Mouse (Mus musculus) macrophage (primary cell): ENCODE results near the gene Cptp. TPM values are rescaled to one million over a fixed set of nuclear protein-coding genes. Genes with fewer than 3 reads are reported as not detected.

Source experiments
- H3K27ac ChIP-seq: fragments of 350-480 bp; formaldehyde crosslinking; 2 replicates; pipeline ENCODE4 v1.9.0; 2021
- H3K36me3 ChIP-seq: fragments of 350-480 bp; formaldehyde crosslinking; 2 replicates; pipeline ENCODE4 v1.9.0; 2021; ENCODE audit errors: inconsistent target
- H3K4me3 ChIP-seq: fragments of 350-480 bp; formaldehyde crosslinking; 2 replicates; pipeline ENCODE4 v1.9.0; 2021; ENCODE audit errors: inconsistent target
- H3K79me2 ChIP-seq: fragments of 350-480 bp; formaldehyde crosslinking; 2 replicates; pipeline ENCODE4 v1.9.0; 2021; ENCODE audit errors: inconsistent target
- WGBS: methylation state at CpG from one replicate; pipeline ENCODE4 v1.1.7; 2026; ENCODE audit warnings: inconsistent platforms; ENCODE audit not compliant: missing documents; 5-methylcytosine and 5-hydroxymethylcytosine counted together
- polyA plus RNA-seq: library from polyadenylated mRNA; stranded (reverse); fragments of 250-400 nt; gene quantifications from 3 replicates; pipeline ENCODE4 v1.2.4, GENCODE M21; 2018; ENCODE audit warnings: inconsistent platforms

Cptp gene
- polyA plus RNA-seq, 1 experiment from 2014 or later = 6.6 TPM

DNA sequence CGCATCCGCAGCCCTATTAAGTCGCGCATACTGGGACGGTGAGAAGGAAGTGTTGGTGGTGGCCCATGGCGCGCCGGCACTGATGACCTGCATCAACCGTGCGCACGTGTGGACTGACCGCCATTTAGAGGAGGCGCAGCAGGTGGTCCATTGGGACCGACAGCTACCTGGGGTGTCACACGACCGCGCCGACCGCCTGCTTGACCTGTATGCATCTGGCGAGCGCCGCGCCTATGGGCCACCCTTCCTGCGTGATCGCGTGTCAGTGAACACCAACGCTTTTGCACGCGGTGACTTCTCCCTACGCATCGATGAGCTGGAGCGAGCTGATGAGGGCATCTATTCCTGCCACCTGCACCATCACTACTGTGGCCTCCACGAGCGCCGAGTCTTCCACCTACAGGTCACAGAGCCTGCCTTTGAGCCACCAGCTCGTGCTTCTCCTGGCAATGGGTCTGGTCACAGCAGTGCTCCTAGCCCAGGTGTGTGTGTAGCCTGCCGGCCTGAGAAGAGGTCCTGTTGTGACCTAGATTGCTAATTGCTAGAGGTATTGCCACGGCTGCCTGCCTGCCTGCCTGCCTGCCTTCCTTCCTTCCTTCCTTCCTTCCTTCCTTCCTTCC is 27.5 kb downstream of the Cptp start:
- no peak overlapping the region for H3K27ac ChIP-seq
- H3K79me2 ChIP-seq = no peaks in the 10 kb centered on the region
- 74% methylated on average over 37 of the region's 38 CpGs for WGBS
- H3K4me3 ChIP-seq = no peak overlapping the region
- H3K36me3 ChIP-seq = no peaks in the 10 kb centered on the region

GRCm38 (mm10) chr4:155841003-155841454 is 28.2 kb downstream of the Cptp start:
- Histone ChIP-seq H3K4me3 (peak overlapping the region; percentile 12; the same call in 1 of the 2 replicates), H3K79me2 (no peaks in the 10 kb centered on the region), H3K27ac (no peak overlapping the region), H3K36me3 (no peaks in the 10 kb centered on the region)
- 3% methylated on average over 21 of the region's 32 CpGs for WGBS

DNA sequence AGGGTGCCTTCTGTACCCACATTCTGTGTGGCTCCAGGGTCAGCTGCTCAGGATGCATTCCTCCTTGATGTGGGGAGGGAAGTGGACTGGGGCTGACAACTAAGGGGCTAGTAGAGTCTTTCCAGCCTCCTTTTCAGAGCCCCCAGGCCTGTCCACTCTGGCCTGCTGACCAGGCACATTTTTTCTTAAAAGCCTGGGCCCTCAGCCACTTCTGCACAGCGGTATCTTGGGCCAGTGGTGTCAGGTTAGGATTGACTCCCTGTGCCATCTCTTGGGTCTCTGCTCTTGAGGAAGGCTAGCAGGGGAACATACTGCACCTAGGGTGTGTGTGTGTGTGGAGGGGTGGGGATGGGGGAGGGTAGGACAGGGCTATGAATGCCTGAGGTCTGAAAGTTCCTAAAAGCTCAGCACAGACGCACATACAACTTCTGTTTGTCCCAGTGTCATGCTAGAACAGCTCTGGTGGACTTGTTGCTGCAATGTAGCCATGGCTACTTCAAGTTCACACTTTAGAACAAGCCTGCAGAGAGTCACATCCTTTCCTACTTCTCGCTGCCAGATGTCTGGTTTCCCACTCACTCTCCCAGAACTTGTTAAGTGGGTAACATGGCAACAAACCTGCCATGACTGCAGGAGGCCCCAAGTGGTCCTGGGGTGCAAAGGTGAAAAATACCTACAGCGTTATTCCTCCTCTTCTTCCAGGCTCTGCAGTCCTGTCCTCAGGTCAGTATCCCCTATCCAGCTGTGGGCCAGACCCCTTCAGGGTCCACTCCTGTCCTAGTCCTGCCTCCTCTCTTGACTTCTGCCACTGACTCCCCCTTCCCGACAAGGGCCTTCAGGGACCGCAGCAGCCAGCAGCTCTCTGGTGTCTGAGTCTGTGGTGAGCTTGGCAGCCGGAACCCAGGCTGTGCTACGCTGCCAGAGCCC is 28.9 kb downstream of the Cptp start:
- peak overlapping the region; percentile 12; the same call in 1 of the 2 replicates for H3K4me3 ChIP-seq
- no peaks in the 10 kb centered on the region for H3K36me3 ChIP-seq
- 34% methylated on average over 8 of the region's 8 CpGs for WGBS
- H3K27ac ChIP-seq = no peak overlapping the region
- no peaks in the 10 kb centered on the region for H3K79me2 ChIP-seq

DNA sequence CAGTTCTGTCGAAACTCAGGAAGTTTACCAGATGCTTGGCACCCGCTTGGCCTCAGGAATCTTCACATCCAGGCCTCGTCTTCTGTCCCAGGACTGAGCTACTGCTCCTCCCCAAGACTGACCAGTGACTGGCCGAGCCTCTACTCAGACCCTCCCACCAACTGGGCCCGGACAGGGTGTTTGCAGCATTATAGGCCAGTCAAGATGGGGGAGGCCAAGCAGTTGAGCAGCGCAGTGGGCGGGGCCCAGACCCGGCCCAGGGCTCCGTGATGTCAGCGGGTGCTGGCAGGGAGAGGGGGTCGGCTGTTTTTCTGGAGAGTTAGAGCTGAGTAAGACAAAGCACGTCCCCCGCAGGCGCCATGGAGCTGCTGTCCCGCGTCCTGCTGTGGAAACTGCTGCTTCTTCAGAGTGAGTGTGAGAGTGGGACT is 29.7 kb downstream of the Cptp start, which contains the start of gene Mxra8:
Gene Mxra8 (plus strand): TSS at position 198 of the 428 bp plus-strand sequence.
- 84% methylated on average over 16 of the region's 16 CpGs for WGBS
- no peak within 1 kb of the TSS for H3K27ac ChIP-seq
- no peaks in the 10 kb centered on the region for H3K36me3 ChIP-seq
- no peaks in the 10 kb centered on the region for H3K79me2 ChIP-seq
- H3K4me3 ChIP-seq = peak within 1 kb of the TSS; percentile 12; the same call in 1 of the 2 replicates

DNA sequence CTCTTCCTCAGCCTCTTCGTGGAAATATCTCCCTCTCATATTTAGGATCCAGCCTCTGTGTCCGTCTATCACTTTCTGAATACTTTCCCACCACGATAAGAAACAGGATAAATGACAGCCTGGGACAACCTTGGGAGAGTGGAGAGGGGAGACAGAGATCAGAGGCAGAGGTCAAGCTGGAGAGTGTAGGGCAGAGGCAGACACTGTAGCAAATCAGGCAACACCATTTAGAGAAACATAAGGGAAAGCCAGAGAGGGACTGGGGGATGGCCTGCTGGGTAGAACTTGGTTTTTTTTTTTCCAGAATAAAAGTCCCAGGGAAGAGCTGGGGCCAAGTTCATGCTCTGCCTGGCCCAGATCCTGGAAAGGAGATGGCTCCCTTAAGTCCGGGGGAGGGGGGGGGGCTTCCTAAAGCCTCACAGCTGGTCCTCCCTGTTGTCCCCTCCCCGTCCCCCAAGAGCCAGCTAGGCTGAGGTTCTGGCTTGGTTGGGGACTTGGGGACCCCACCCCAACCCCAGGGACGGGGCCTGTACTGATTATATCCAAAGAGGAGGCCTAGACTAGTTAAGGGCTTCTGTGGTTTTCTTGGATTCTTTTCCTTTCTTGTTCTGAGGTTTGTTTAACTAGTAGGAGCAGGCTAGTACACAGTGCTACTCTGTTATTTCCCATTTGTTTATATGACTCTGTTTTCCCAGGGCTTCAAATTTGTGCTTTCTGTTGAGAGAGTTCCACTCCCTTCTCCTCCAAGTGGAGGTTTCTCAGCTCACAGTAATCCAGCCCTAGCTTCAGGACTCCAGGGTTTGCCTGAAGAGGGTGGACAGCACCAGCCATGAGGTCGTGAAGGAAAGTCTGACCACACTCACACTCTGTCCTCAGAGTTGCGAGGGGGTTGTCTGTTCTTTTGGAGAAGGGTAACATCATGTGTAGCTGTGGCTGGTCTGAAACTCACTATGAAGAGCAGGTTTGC is 30.8 kb downstream of the Cptp start:
- WGBS = 82% methylated on average over 8 of the region's 8 CpGs
- H3K27ac ChIP-seq = no peak overlapping the region

DNA sequence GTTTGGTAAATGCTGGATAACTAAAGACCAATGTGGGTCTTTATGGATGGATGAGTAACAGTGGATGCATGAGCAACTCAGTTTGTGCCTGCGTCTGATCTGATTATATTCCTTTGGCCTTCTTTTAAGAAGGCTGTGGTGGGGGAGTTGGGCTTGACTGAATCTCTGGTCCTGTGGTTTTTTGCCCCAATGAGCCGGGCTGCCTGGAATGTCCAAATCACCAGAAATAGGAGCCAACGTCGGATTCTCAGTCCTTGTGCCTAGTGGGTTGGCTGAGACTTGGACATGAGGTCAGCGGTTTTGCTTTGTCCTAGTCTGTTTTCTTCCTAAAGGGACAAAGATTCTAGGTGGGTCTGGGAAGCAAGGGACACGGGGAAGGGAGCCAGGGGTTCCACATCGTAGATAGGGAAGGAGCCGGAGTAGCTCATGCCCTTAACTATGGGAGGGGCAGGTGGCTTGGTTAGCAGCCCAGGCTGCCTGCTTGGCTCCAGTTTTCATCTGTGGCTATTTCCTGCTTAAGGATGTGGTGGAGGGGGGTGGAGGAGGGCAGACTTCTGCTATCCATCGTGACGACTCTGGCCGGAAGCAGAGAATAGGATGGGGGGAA is 31.7 kb downstream of the Cptp start:
- Histone ChIP-seq H3K4me3 (no peak overlapping the region), H3K79me2 (peaks cover 9% of the 10 kb centered on the region), H3K27ac (no peak overlapping the region), H3K36me3 (no peaks in the 10 kb centered on the region)
- 23% methylated on average over 11 of the region's 11 CpGs for WGBS

More for the DNA sequence above, 30.8 kb downstream of the Cptp start:
- Histone ChIP-seq H3K4me3 (no peak overlapping the region), H3K36me3 (no peaks in the 10 kb centered on the region), H3K79me2 (no peaks in the 10 kb centered on the region; the same call in 1 of the 2 replicates)

DNA sequence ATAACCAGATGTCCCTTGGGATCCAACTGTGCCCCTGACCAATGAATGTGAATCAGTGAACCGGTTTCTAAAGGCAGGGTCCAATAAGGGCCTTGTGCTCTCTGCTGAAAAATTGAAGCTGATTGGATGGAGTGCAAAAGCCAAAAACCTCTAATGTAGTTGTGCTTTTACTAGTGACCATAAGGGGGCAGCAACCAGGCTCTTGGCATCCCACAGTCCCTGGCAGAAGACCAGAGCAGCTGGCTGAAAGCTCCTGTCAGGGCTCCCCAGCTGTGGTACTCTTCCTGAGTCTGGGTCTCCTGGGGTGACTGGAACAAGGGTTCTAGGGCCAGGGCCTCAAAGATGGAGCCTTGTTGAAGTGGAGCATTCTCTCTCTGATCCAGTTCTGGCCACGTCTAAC is 35.4 kb downstream of the Cptp start:
- H3K27ac ChIP-seq = no peak overlapping the region
- H3K4me3 ChIP-seq = no peak overlapping the region
- peaks cover 19% of the 10 kb centered on the region for H3K79me2 ChIP-seq
- 40% methylated on average over 2 of the region's 2 CpGs for WGBS
- H3K36me3 ChIP-seq = no peaks in the 10 kb centered on the region

DNA sequence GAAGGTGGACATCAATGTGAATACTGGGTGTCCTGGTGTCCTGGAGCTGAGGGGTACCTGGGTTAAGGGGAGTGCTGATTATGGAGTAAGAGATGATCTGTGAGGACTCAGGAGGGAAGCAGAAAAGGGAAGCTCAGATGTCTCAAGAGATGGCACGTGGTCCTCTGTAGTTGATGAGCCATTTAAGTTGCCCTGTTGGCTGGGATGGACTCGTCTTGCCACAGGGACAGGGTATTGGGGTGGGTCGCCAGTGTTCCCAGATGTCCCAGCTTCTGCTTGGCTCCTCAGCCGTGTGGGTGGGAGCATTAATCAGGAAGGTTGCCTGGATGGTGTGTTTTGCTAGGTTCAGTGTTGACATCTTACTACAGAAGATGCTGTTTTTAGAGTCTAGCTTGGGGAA is 36.0 kb downstream of the Cptp start:
- H3K79me2 ChIP-seq = peaks cover 19% of the 10 kb centered on the region
- no peak overlapping the region for H3K4me3 ChIP-seq
- H3K36me3 ChIP-seq = no peaks in the 10 kb centered on the region
- WGBS = 64% methylated on average over 4 of the region's 4 CpGs
- H3K27ac ChIP-seq = no peak overlapping the region

DNA sequence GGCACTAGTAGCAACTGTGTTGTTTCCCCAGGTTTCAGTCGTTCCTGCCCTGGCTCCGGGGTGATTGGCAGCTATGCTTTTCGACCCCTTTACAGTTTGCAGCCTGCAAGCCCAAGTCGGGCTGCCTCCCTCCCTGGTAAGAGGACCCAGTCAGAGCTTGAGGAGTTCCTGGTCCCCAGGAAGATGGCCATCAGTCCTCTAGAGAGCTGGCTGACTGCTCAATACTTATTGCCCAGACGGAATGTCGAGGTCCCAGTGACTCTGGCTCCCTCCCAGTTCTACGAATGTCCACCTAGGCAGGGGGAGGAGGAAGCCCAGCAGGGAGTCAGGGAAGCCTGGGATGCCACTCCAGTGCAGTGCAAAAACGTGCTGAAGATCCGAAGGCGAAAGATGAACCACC is 36.9 kb downstream of the Cptp start:
- Histone ChIP-seq H3K79me2 (peaks cover 19% of the 10 kb centered on the region), H3K36me3 (0 out of 2 replicates have a peak, but pooled peaks cover 5% of the 10 kb centered on the region), H3K27ac (peak overlapping the region; percentile 81), H3K4me3 (peak overlapping the region; percentile 81)
- WGBS = 58% methylated on average over 10 of the region's 10 CpGs

DNA sequence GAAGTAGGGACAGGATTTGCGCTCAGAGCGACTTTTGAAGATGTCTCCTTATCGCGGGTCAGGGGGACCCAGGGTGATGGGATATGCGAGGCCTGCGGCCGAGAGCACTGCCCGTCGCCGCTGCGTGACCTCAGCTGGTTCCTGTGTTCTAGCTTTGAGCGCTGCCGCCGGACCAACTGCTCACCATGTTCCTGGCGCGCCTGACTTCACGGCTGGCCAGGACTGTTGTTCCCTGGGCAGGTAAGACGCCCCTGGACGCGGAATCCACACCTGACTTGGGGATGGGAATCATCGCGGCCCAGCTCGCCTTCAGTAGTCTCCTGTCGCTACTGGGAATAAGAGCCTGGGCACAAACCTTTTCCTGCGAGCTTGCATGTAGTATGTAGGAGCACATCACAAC is 37.4 kb downstream of the Cptp start:
- Histone ChIP-seq H3K79me2 (peaks cover 19% of the 10 kb centered on the region), H3K4me3 (peak overlapping the region; percentile 81), H3K36me3 (peaks cover 9% of the 10 kb centered on the region; the same call in 1 of the 2 replicates), H3K27ac (peak overlapping the region; percentile 81)
- WGBS = 1% methylated on average over 25 of the region's 25 CpGs

- H3K4me3 ChIP-seq = peak within 1 kb of the TSS; percentile 81
- WGBS = under 1% methylated on average over 48 of the region's 49 CpGs
Observed at GRCm38 (mm10) chr4:155831205-155831766, 38.0 kb downstream of the Cptp start, which contains the start of gene Aurkaip1. TSS of gene Aurkaip1 (plus strand) at chr4:155831272.

DNA sequence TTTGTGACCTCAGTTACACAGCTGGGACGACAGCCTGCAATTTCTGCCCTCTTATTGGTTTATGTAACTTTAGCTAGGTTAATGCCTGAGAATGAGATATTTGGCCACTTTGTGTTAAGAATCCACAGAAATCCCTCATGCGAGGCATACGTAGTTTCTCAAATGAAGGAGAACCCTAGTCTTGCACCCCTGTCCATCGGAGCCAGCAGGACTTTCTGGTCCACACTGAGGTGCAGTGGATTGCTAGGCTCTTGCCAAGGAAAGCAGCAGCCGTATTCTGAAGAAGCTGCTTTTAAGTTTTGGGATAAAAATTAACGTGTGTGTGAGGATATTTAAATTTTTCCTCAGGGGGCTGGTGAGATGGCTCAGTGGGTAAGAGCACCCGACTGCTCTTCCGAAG is 38.6 kb downstream of the Cptp start:
- peak overlapping the region; percentile 81 for H3K27ac ChIP-seq
- H3K36me3 ChIP-seq = peaks cover 13% of the 10 kb centered on the region; the same call in 1 of the 2 replicates
- H3K4me3 ChIP-seq = peak overlapping the region; percentile 81; the same call in 1 of the 2 replicates
- WGBS = 63% methylated on average over 6 of the region's 8 CpGs
- H3K79me2 ChIP-seq = peaks cover 19% of the 10 kb centered on the region

More at GRCm38 (mm10) chr4:155831205-155831766, 38.0 kb downstream of the Cptp start, which contains the start of gene Aurkaip1:
- Histone ChIP-seq H3K36me3 (peaks cover 13% of the 10 kb centered on the region; the same call in 1 of the 2 replicates), H3K79me2 (peaks cover 19% of the 10 kb centered on the region), H3K27ac (peak within 1 kb of the TSS; percentile 81)

GRCm38 (mm10) chr4:155829866-155830265 is 39.4 kb downstream of the Cptp start:
- Histone ChIP-seq H3K79me2 (peaks cover 24% of the 10 kb centered on the region), H3K27ac (no peak overlapping the region), H3K4me3 (no peak overlapping the region), H3K36me3 (peaks cover 20% of the 10 kb centered on the region)
- 93% methylated on average over 4 of the region's 4 CpGs for WGBS
